Mouse (Mus musculus) bone marrow, adult 2 months (tissue): ENCODE data around the gene Nav3.

Experiments
- CTCF ChIP-seq: fragments of 200-500 bp; IDR thresholded peaks from 2 replicates; pipeline ENCODE4 v1.5.1; 2011; ENCODE audit warnings: low read length, control low read depth; ENCODE audit not compliant: control insufficient read depth, insufficient read depth
- POLR2A ChIP-seq: fragments of 200-500 bp; IDR thresholded peaks from 2 replicates; pipeline ENCODE4 v1.6.1; 2011; ENCODE audit warnings: low read depth, mild to moderate bottlenecking, control low read depth, low read length, borderline replicate concordance; ENCODE audit not compliant: control insufficient read depth

DNA sequence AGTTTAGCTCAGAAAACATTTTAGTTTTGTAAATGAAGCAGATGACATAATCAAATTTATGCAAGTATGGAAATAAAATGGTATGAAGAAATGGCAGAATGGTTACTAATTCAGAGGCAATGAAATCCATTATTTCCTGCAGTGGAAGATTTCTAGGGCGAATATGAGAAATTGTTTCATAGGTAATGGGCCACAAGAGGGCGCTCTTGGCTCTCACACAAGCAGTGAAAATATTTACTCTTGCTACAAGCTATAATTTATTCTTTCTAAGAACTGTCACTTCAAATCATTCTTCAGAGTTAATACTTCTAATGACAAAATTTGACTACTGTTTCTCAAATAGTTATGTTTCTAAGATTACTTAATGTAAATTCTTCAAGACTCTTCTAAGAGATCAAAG is 690.4 kb downstream of the Nav3 start:
- no peak for TF ChIP-seq POLR2A
- no peak for TF ChIP-seq CTCF
